Mouse (Mus musculus) limb, embryonic 11.5 days (tissue): ENCODE results near the gene Slc16a5. TPM values are rescaled to one million over a fixed set of nuclear protein-coding genes. Genes with fewer than 3 reads are reported as not detected.

ENCODE experiments used
- ATAC-seq: fragments of 200-750 bp; cut with Nextera tagmentation; 2 replicates; pipeline ENCODE4 v1.8.0; 2017; ENCODE audit warnings: low read depth; ENCODE audit not compliant: insufficient number of reproducible peaks, low FRiP score, low TSS enrichment
- DNase-seq: peaks from one replicate; pipeline ENCODE4 v3.0.0-alpha.2; 2015; ENCODE audit warnings: low spot score
- H3K27ac ChIP-seq: fragments of 300-500 bp; sonication (generic); replicated peaks from 2 replicates; pipeline ENCODE4 v1.5.1; 2014; ENCODE audit warnings: low read depth, mild to moderate bottlenecking, low read length
- H3K27me3 ChIP-seq: fragments of 300-500 bp; sonication (generic); 2 replicates; pipeline ENCODE4 v1.6.1; 2014; ENCODE audit warnings: mild to moderate bottlenecking, low read length, mixed read lengths; ENCODE audit not compliant: control insufficient read depth, insufficient read depth
- H3K36me3 ChIP-seq: fragments of 300-500 bp; sonication (generic); 2 replicates; pipeline ENCODE4 v1.6.1; 2014; ENCODE audit warnings: mild to moderate bottlenecking, low read length, moderate library complexity, mixed read lengths; ENCODE audit not compliant: control insufficient read depth, insufficient read depth
- H3K4me1 ChIP-seq: fragments of 300-500 bp; sonication (generic); 2 replicates; pipeline ENCODE4 v1.6.1; 2014; ENCODE audit warnings: low read length, mixed read lengths; ENCODE audit not compliant: control insufficient read depth, insufficient read depth
- H3K4me2 ChIP-seq: fragments of 300-500 bp; sonication (generic); 2 replicates; pipeline ENCODE4 v1.6.1; 2014; ENCODE audit warnings: low read depth, mild to moderate bottlenecking, moderate library complexity; ENCODE audit not compliant: severe bottlenecking
- H3K4me3 ChIP-seq: fragments of 300-500 bp; sonication (generic); 2 replicates; pipeline ENCODE4 v1.5.1; 2014; ENCODE audit warnings: low read depth, low read length
- H3K9ac ChIP-seq: fragments of 300-500 bp; sonication (generic); 2 replicates; pipeline ENCODE4 v1.6.1; 2014; ENCODE audit warnings: mild to moderate bottlenecking, low read length
- H3K9me3 ChIP-seq: fragments of 300-500 bp; sonication (generic); 2 replicates; pipeline ENCODE4 v1.6.1; 2016; ENCODE audit warnings: low read length; ENCODE audit not compliant: control insufficient read depth
- WGBS: fragments of 180-500 bp; shearing (Covaris S2); extraction: QIAGEN DNeasy Blood & Tissue Kit; methylation state at CpG from one replicate; pipeline ENCODE4 v1.1.7; 2014; 5-methylcytosine and 5-hydroxymethylcytosine counted together
- polyA plus RNA-seq: library from polyadenylated mRNA; unstranded; fragments of >200 nt; fragmentation: Nextera tagmentation; extraction: Ambion mirVana; gene quantifications from 2 replicates; pipeline ENCODE4 v1.2.1, GENCODE M21; 2014

Gene Slc16a5
- polyA plus RNA-seq, 1 experiment from 2014 or later: 0.09 TPM

DNA sequence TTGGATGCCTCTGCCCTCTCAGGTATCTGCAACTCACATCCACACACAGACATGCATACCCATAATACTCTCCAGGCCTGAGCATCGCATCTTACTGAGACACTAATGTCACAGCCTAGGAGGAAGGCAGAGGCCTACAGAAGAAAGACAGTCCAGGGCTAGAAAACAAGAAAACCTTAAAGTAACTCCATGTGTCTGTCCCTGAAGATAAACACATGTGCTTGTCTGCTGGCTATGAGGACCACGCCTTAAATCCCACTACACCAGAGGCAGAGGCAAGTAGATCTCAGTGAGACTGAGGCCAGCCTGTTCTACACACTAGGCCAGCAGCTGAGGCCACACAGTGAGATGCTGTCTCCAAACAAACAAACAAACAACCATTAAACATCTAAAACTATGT, 48.8 kb downstream of the Slc16a5 start:
- ATAC-seq (no peak), DNase-seq (no peak)
- no peaks in the 10 kb centered on the region for H3K9me3 ChIP-seq
- H3K4me3 ChIP-seq: no peak overlapping the region
- H3K27ac ChIP-seq: no peak overlapping the region
- WGBS: 77% methylated on average over 2 of the region's 2 CpGs
- no peak overlapping the region for H3K9ac ChIP-seq
- H3K4me2 ChIP-seq: peak overlapping the region; percentile 82; the same call in 1 of the 2 replicates
- no peaks in the 10 kb centered on the region for H3K27me3 ChIP-seq
- H3K4me1 ChIP-seq: peaks cover 31% of the 10 kb centered on the region
- H3K36me3 ChIP-seq: no peaks in the 10 kb centered on the region

DNA sequence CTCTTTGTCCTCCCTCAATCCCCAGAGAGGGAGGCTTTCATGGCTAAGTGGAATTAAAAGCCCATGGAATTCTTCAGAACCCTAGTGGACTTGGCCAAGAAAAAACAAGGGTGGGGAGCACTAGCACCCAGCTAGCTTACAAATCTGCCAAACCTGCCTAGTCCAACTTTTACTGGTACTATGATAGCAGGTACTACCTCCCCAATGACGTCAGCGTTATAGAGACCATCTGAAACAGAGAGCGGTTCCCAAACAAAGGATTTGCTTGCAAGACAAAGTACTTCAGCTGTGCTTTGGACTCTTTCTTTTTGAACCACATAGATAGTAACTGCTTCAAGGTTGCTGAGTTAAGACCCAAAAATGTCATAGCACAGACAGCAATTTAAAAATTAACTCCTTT, 49.7 kb downstream of the Slc16a5 start:
- Histone ChIP-seq H3K27me3 (no peaks in the 10 kb centered on the region), H3K4me2 (peak overlapping the region; percentile 82), H3K4me1 (peaks cover 31% of the 10 kb centered on the region), H3K9me3 (no peaks in the 10 kb centered on the region), H3K27ac (no peak overlapping the region), H3K9ac (0 out of 2 replicates have a peak overlapping the region, but pooled peaks have one; percentile 8), H3K36me3 (no peaks in the 10 kb centered on the region), H3K4me3 (peak overlapping the region; percentile 100)
- DNase-seq: no peak
- 83% methylated on average over 3 of the region's 3 CpGs for WGBS
- no peak for ATAC-seq

DNA sequence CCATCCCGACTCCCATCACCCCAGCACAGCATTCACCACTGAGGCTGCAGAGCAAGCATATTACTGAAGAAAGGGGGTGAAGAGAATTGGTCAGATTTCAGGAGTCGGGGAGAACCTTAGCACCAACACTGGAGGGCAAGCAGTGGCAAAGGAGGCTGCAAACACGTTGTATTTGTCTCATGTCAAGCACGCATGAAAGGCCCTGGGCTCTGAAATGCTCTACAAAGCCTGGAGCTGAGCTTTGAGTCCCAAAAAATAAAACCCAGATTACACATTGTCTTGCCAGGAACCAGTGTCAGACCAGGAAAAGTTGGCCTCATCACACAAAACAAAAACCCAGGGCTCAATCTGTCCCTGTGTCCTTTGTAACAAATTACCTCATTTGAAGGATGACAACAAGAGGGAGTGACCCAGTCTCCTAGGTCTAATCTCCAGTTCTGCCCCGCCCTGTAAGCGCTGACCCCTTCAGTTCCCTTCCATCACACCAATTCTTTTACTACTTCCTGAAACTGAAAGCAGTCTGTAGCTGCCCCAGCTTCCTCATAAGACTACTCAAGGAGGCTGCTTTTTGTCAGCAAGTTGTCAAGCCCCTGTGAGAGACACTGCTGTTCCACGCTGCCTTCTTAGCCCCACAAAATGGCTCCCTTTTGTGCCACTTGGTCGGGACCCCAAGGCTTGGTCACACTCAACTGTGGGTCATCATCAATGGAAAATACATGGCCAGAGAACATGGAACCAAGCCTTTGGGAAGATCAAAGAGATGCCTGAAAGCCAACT, 50.3 kb downstream of the Slc16a5 start:
- 46% methylated on average over 8 of the region's 8 CpGs for WGBS
- H3K9ac ChIP-seq: peak overlapping the region; percentile 35; the same call in 1 of the 2 replicates
- H3K27me3 ChIP-seq: no peaks in the 10 kb centered on the region
- peak overlapping the region; percentile 82 for H3K4me2 ChIP-seq
- H3K4me1 ChIP-seq: peaks cover 31% of the 10 kb centered on the region
- DNase-seq: no peak
- H3K4me3 ChIP-seq: peak overlapping the region; percentile 100
- H3K27ac ChIP-seq: no peak overlapping the region
- no peak for ATAC-seq
- no peaks in the 10 kb centered on the region for H3K36me3 ChIP-seq
- no peaks in the 10 kb centered on the region for H3K9me3 ChIP-seq

DNA sequence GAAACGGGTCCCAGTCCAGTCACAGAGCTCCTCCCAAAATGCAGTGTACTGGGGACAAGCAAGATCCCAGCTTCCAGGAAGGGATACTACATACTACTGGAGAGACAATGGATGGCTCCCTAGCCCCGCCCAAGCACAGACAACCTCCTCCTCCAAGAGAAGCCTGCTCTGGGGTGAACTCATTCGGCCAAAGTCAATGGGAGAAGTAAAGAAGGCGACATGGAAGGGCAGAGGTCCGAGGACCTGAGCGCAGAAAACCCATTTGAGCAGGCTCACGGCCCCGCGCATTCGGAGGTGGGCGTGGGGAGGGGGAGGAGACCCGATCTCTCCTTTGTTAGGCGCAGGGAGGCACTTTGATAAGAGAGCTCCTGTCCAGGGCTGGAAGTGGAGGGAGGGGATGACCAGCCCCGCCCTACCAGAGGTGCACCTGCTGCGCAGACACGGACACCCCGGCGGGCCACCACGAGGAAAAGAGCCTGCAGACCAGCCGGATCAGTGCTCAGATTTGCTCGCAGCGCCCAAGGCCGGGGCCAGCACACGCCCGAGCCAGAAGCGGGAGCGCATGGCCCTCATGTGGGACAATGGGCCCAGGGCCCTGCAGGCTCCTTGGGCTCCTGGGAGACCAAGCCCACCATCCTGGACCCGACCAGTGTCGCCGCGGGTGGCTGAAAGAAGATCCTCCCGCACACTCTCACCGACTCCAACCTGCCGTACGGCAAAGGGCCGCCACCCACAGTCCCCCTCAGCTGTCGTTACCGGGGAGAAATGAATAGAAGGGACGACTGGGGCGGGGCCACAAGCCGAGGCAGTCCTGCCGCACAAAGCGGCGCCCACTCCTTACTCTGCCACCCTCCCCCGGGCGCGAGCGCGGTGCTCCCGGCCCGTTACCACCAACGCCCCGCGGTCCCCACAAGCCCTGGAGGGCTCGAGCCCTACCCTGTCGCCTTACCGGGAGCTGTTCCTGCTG, 51.3 kb downstream of the Slc16a5 start:
- under 1% methylated on average over 57 of the region's 57 CpGs for WGBS
- DNase-seq: peak; percentile 69

DNA sequence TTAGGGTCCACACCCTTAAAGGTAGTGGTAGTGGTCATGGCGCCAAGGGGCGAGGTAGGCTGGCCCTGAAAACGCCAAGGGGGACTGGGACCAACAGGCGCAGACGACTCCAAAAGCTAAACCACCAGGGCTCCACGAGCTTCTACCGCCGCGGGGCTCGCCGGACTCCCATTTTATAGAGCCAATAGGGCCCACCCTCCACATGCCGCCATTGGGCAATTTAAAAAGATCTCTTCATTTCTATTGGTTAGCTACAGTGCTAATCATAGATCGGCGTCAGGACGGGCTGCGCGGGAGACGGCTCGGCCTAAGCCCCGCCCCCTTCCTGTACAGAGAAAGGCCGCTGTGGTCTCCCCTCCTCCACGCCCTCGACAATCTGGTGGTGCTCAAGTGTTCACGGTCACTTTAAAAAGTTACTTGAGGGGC, 52.0 kb downstream of the Slc16a5 start, which contains the start of gene Jpt1:
TSS of gene Jpt1 (minus strand) at position 150 of the 426 bp plus-strand sequence.
- Histone ChIP-seq H3K9me3 (no peaks in the 10 kb centered on the region), H3K4me1 (peaks cover 31% of the 10 kb centered on the region), H3K4me3 (peak within 1 kb of the TSS; percentile 100), H3K4me2 (peak within 1 kb of the TSS; percentile 82), H3K27me3 (no peaks in the 10 kb centered on the region), H3K36me3 (no peaks in the 10 kb centered on the region), H3K27ac (peak within 1 kb of the TSS; percentile 75), H3K9ac (peak within 1 kb of the TSS; percentile 98)
- ATAC-seq: peak; percentile 96
- under 1% methylated on average over 24 of the region's 24 CpGs for WGBS
- peak; percentile 97 for DNase-seq

More for the DNA sequence above, 51.3 kb downstream of the Slc16a5 start:
- Histone ChIP-seq H3K36me3 (no peaks in the 10 kb centered on the region), H3K9me3 (no peaks in the 10 kb centered on the region), H3K27me3 (no peaks in the 10 kb centered on the region), H3K4me1 (peaks cover 31% of the 10 kb centered on the region), H3K9ac (peak overlapping the region; percentile 98), H3K4me3 (peak overlapping the region; percentile 100), H3K4me2 (peak overlapping the region; percentile 82), H3K27ac (peak overlapping the region; percentile 75)
- peak; percentile 36 for ATAC-seq

DNA sequence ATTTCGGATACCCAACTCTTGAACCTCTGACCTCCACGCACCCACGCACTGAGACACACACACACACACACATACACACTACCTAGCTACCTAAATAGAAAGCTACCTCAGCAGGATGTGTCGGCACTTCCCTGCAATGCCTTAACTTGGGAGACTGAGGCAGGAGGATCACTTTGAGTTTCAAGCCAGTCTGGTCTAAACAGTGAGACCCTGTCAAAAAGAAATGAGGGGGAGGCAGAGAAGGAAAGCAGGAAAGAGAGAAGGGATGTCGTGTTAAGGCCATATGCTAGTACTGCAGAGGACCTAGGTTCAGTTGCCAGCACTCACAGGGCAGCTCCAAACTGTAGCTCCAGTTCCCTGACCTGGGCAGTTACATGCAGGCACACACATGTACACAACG, 52.7 kb downstream of the Slc16a5 start:
- no peaks in the 10 kb centered on the region for H3K9me3 ChIP-seq
- peaks cover 28% of the 10 kb centered on the region for H3K4me1 ChIP-seq
- DNase-seq (no peak), ATAC-seq (no peak)
- H3K9ac ChIP-seq: no peak overlapping the region
- H3K4me3 ChIP-seq: no peak overlapping the region
- no peak overlapping the region for H3K27ac ChIP-seq
- WGBS: 70% methylated on average over 6 of the region's 6 CpGs
- H3K27me3 ChIP-seq: no peaks in the 10 kb centered on the region
- H3K36me3 ChIP-seq: no peaks in the 10 kb centered on the region
- H3K4me2 ChIP-seq: no peak overlapping the region

DNA sequence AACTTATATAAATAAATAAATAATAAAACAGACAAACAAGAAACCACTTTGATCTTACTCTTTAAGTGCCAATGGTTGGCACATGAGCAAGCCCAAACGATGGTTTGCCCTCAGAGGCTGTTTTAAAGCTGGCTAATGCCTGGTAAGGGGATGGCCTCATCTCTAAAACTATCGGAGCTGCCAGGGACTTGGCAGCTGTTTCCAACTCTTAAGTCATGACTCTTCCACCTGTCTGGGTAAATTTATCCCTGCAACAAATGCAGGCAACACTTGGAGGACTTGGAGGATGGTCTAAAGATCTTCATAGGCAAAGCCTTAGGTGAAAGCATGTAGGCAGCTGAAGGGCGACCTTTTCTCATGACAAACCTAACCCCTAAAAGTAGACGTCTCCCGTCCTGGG, 54.7 kb downstream of the Slc16a5 start:
- Histone ChIP-seq H3K4me3 (no peak overlapping the region), H3K27ac (no peak overlapping the region), H3K4me1 (peaks cover 10% of the 10 kb centered on the region), H3K4me2 (no peak overlapping the region), H3K27me3 (no peaks in the 10 kb centered on the region), H3K36me3 (no peaks in the 10 kb centered on the region), H3K9ac (no peak overlapping the region), H3K9me3 (no peaks in the 10 kb centered on the region)
- 83% methylated on average over 5 of the region's 5 CpGs for WGBS
- no peak for ATAC-seq
- no peak for DNase-seq

DNA sequence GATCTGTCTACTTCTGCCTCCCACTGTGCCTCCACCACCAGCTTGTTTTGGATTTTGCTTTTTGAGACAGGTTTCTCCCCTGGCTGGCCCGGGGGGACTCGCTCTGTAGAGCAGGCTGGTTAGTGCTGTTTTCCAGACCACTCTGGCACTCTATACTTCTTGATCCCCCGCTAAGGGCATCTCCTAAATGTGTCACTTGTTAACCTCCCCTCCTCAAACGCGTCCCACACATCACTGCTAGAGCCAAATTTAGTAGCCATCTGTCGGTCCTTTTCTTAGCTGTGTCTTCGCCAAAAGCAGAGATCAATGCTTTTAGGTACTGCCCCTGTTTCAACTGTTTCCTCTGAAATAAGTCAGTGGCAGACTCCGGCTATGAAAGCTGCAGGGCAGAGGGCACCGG, 56.4 kb downstream of the Slc16a5 start:
- ATAC-seq: no peak
- H3K4me2 ChIP-seq: no peak overlapping the region
- H3K4me1 ChIP-seq: no peaks in the 10 kb centered on the region
- 62% methylated on average over 9 of the region's 9 CpGs for WGBS
- no peak overlapping the region for H3K27ac ChIP-seq
- no peak for DNase-seq
- H3K36me3 ChIP-seq: peaks cover 2% of the 10 kb centered on the region; the same call in 1 of the 2 replicates
- H3K9ac ChIP-seq: no peak overlapping the region
- no peaks in the 10 kb centered on the region for H3K9me3 ChIP-seq
- no peak overlapping the region for H3K4me3 ChIP-seq
- no peaks in the 10 kb centered on the region for H3K27me3 ChIP-seq
